Mouse (Mus musculus): Measurements from ENCODE around the gene Prrc2c. TPM values are rescaled to one million over a fixed set of nuclear protein-coding genes. Genes with fewer than 3 reads are reported as not detected.

The Prrc2c gene
- total RNA-seq, 1 experiment from 2014 or later = 113 TPM

DNA sequence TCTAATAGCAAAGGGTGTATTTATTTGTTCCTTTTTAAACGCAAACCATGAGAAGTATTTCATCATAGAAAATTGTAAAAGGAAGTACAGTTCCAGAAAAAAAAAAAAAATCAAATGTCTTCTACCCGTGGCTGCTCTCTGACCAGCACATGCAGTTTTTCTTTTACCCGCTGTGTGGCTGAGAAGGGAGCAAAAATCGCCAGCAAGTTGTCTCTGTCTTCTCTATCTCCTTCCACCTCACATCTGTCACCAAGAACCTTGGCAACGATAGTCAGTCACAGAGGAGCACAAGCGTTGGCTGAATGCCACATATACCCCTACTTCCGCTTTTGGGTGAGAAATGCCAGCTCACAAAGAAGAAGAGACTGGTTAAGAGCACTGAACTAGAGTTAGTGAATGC is 115.1 kb downstream of the Prrc2c start:
- ATAC-seq (replicated peaks; ENCODE audit: insufficient number of reproducible peaks, low FRiP score, low TSS enrichment, poor library complexity, severe bottlenecking) = peak; percentile 85

DNA sequence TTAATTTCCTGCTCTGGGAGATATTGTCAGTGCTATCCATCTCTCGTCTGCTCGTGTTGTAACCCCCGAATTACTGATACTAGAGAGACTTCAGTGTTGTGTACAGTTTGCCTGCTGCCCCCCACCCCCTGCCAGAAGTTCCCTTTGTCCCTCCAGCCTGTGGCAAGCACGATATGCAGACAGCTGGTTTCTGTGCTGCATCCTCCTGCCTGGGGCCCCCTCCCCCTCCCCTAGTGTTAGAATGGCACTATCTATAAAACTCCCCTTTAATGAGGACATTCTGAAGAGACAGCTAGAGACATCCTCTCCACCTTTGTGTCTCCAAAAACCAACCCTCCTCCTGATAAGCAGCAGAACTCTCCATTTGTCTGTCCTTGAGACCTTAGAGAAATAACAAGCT is 116.5 kb downstream of the Prrc2c start:
- no peak for ATAC-seq (replicated peaks; ENCODE audit: insufficient number of reproducible peaks, low FRiP score, low TSS enrichment, poor library complexity, severe bottlenecking)

Other genes with a start within 250 kb of the Prrc2c start
- gene Mettl13, start 192.0 kb downstream of the Prrc2c start, total RNA-seq (2017) = 7.9 to 16.9 TPM (median 12.3 TPM) in 3 replicates
- 94.8 to 131 TPM (median 105 TPM) in 3 replicates for gene Vamp4, start 170.0 kb downstream of the Prrc2c start, total RNA-seq (2017)
- gene Myoc, start 101.4 kb downstream of the Prrc2c start, total RNA-seq (2017) = 0.19 to 0.43 TPM in 2 of 3 replicates, not detected in the other
- gene Myocos, start 82.3 kb downstream of the Prrc2c start, total RNA-seq (2017) = not detected in 3 replicates
- gene Fmo4, start 73.4 kb upstream of the Prrc2c start, total RNA-seq (2017) = not detected in 3 replicates
- gene Fmo1, start 126.1 kb upstream of the Prrc2c start, total RNA-seq (2017) = not detected in 3 replicates
- not detected in 3 replicates for gene Fmo2, start 158.2 kb upstream of the Prrc2c start, total RNA-seq (2017)
- gene Fmo6, start 197.0 kb upstream of the Prrc2c start, total RNA-seq (2017) = not detected in 3 replicates
- gene Fmo3, start 244.0 kb upstream of the Prrc2c start, total RNA-seq (2017) = not detected in 3 replicates

All from monocyte, adult 5-6 weeks (primary cell).